Mouse (Mus musculus) layer of hippocampus, postnatal 36 days (tissue): Measurements from ENCODE around the gene Tnfrsf22. TPM values are rescaled to one million over a fixed set of nuclear protein-coding genes. Genes with fewer than 3 reads are reported as not detected.
"Not testable (repeated sequence)": the region's sequence is repeated elsewhere in the genome, so short reads cannot be mapped to it uniquely, and the experiment has no call there.

ENCODE experiments used
- DNase-seq, 2 experiments: peaks; one replicate each; pipeline ENCODE4 v3.0.0; 2022
- total RNA-seq, 2 experiments: library from RNA; stranded (reverse); gene quantifications; 2 replicates each; pipeline ENCODE4 v1.2.3; 2021

Tnfrsf22 gene
- total RNA-seq = 1 to 10 TPM; 1.7 to 2.7 TPM

- DNase-seq = peak; percentile 69 to 75
Measured at GRCm38 (mm10) chr7:143649034-143649768, at the start of gene Tnfrsf22. Tnfrsf22 (minus strand) TSS chr7:143649661.

GRCm38 (mm10) chr7:143696140-143696539 is 46.7 kb upstream of the Tnfrsf22 start:
- DNase-seq = no peak

- DNase-seq = no peak
Measured at GRCm38 (mm10) chr7:143694550-143694949, 45.1 kb upstream of the Tnfrsf22 start.

- no peak for DNase-seq
Measured at GRCm38 (mm10) chr7:143692746-143693510, 43.5 kb upstream of the Tnfrsf22 start.

- DNase-seq = no peak
Measured at GRCm38 (mm10) chr7:143691909-143692308, 42.4 kb upstream of the Tnfrsf22 start.

GRCm38 (mm10) chr7:143691181-143691580 is 41.7 kb upstream of the Tnfrsf22 start:
- no peak for DNase-seq

GRCm38 (mm10) chr7:143689946-143690345 is 40.5 kb upstream of the Tnfrsf22 start:
- DNase-seq = no peak

GRCm38 (mm10) chr7:143689481-143689880 is 40.0 kb upstream of the Tnfrsf22 start:
- DNase-seq = no peak

- not testable (repeated sequence) for DNase-seq
Measured at GRCm38 (mm10) chr7:143686676-143687075, 37.2 kb upstream of the Tnfrsf22 start.

GRCm38 (mm10) chr7:143686191-143686590 is 36.7 kb upstream of the Tnfrsf22 start:
- not testable (repeated sequence) for DNase-seq

GRCm38 (mm10) chr7:143685359-143686067 is 36.1 kb upstream of the Tnfrsf22 start, which contains the start of gene Tnfrsf23:
Tnfrsf23 (minus strand) TSS chr7:143685872.
- peak; percentile 52 to 58 for DNase-seq

- not testable (repeated sequence) for DNase-seq
Measured at GRCm38 (mm10) chr7:143684569-143684968, 35.1 kb upstream of the Tnfrsf22 start.

GRCm38 (mm10) chr7:143681566-143681965 is 32.1 kb upstream of the Tnfrsf22 start:
- no peak for DNase-seq

- DNase-seq = not testable (repeated sequence)
Measured at GRCm38 (mm10) chr7:143680836-143681235, 31.4 kb upstream of the Tnfrsf22 start.

- not testable (repeated sequence) for DNase-seq
Measured at GRCm38 (mm10) chr7:143679650-143680049, 30.2 kb upstream of the Tnfrsf22 start.

- no peak for DNase-seq
Measured at GRCm38 (mm10) chr7:143666427-143667311, 17.2 kb upstream of the Tnfrsf22 start.

GRCm38 (mm10) chr7:143663470-143663869 is 14.0 kb upstream of the Tnfrsf22 start:
- DNase-seq = no peak

GRCm38 (mm10) chr7:143660797-143661196 is 11.3 kb upstream of the Tnfrsf22 start:
- no peak for DNase-seq

GRCm38 (mm10) chr7:143649769-143650346 is 397 bp upstream of the Tnfrsf22 start:
- not testable (repeated sequence) for DNase-seq

- not testable (repeated sequence) for DNase-seq
Measured at GRCm38 (mm10) chr7:143643949-143644348, 5.5 kb downstream of the Tnfrsf22 start.

- no peak for DNase-seq
Measured at GRCm38 (mm10) chr7:143636674-143637073, 12.8 kb downstream of the Tnfrsf22 start.
